Mouse (Mus musculus) liver, adult 2 months (tissue): ENCODE measurements at regions not wholly inside any gene's neighbourhood (a gene's known extent, or its start where the extent isn't known, plus 50 kb on each side); places are given as distances from the start of the nearest gene placed in this dataset.

Experiments
- CTCF ChIP-seq: fragments of 200-500 bp; IDR thresholded peaks from 2 replicates; pipeline ENCODE4 v1.5.1; 2011; ENCODE audit warnings: low read depth, low read length, control low read depth
- POLR2A ChIP-seq: fragments of 200-500 bp; IDR thresholded peaks from 2 replicates; pipeline ENCODE4 v1.6.1; 2011; ENCODE audit warnings: low read length, control low read depth; ENCODE audit not compliant: insufficient read depth; ENCODE audit errors: extremely low read depth

GRCm38 (mm10) chr4:34449582-34449981 is 101.2 kb upstream of the Akirin2 start:
- TF ChIP-seq POLR2A (no peak), CTCF (no peak)
